Mouse (Mus musculus) CH12.LX (cell line): ENCODE results near the gene Cd101. TPM values are rescaled to one million over a fixed set of nuclear protein-coding genes. Genes with fewer than 3 reads are reported as not detected.

Source experiments
- DNase-seq: peaks from one replicate; pipeline ENCODE4 v3.0.0-alpha.2; 2013; ENCODE audit errors: extremely low read depth
- H3K27ac ChIP-seq: 2 replicates; pipeline ENCODE4 v1.5.1; 2012; ENCODE audit warnings: low read depth, mild to moderate bottlenecking, control low read depth, moderate library complexity; ENCODE audit not compliant: insufficient read depth
- H3K27me3 ChIP-seq: replicated peaks from 2 replicates; pipeline ENCODE3; 2012; ENCODE audit warnings: inconsistent platforms
- H3K36me3 ChIP-seq, 2 experiments: replicated peaks in 1 of 2; 2 replicates each; pipeline versions ENCODE3 to v1.6.1; 2012; ENCODE audit warnings: inconsistent platforms in 1 of 2, low read length in 1 of 2, mild to moderate bottlenecking in 1 of 2, mixed read lengths in 1 of 2, moderate library complexity in 1 of 2; ENCODE audit not compliant: control insufficient read depth in 1 of 2, insufficient read depth in 1 of 2
- H3K4me1 ChIP-seq, 2 experiments: 2 replicates each; pipeline ENCODE4 v1.6.1; 2012; ENCODE audit warnings: inconsistent platforms in 1 of 2, moderate library complexity in 1 of 2; ENCODE audit not compliant: insufficient read depth in 2 of 2, control insufficient read depth in 1 of 2
- H3K4me2 ChIP-seq: 2 replicates; pipeline ENCODE4 v1.6.1; 2012; ENCODE audit warnings: low read depth, mild to moderate bottlenecking, control low read depth; ENCODE audit not compliant: poor library complexity, insufficient read depth, severe bottlenecking
- H3K4me3 ChIP-seq, 3 experiments: fragments of 150-350 bp in 1 of 3; sonication (generic) in 1 of 3; replicated peaks in 1 of 3; 2 replicates each; pipeline versions ENCODE3 to v1.5.1; 2011 to 2012; ENCODE audit warnings: low read depth in 2 of 3, low read length in 2 of 3, mild to moderate bottlenecking in 2 of 3, moderate library complexity in 2 of 3, control low read depth in 1 of 3, improper control_type of control experiment in 1 of 3, inconsistent platforms in 1 of 3, mixed read lengths in 1 of 3; ENCODE audit not compliant: poor library complexity in 1 of 3
- H3K79me2 ChIP-seq: replicated peaks from 2 replicates; pipeline ENCODE4 v1.6.1; 2012; ENCODE audit warnings: mild to moderate bottlenecking, moderate library complexity; ENCODE audit not compliant: control insufficient read depth, poor library complexity, insufficient read depth, severe bottlenecking; ENCODE audit errors: extremely low read depth
- H3K9ac ChIP-seq: 2 replicates; pipeline ENCODE4 v1.6.1; 2012; ENCODE audit warnings: low read depth, mild to moderate bottlenecking, control low read depth, moderate library complexity; ENCODE audit not compliant: insufficient read depth
- H3K9me3 ChIP-seq: replicated peaks from 2 replicates; pipeline ENCODE3; 2012; ENCODE audit warnings: low read length, inconsistent platforms, mixed read lengths
- CTCF ChIP-seq, 2 experiments: IDR thresholded peaks in 1 of 2; conservative IDR thresholded peaks in 1 of 2; 2 replicates each; pipeline ENCODE4 v1.5.1; 2011 to 2012; ENCODE audit warnings: low read depth in 2 of 2, low read length in 2 of 2, improper control_type of control experiment in 1 of 2, inconsistent platforms in 1 of 2, mild to moderate bottlenecking in 1 of 2, moderate library complexity in 1 of 2
- KAT2A ChIP-seq: IDR thresholded peaks from 2 replicates; pipeline ENCODE4 v1.6.1; 2012; ENCODE audit warnings: low read length, improper control_type of control experiment, inconsistent platforms; ENCODE audit not compliant: insufficient replicate concordance
- MAX ChIP-seq: IDR thresholded peaks from 2 replicates; pipeline ENCODE4 v1.6.1; 2011; ENCODE audit warnings: low read length, improper control_type of control experiment
- MXI1 ChIP-seq: IDR thresholded peaks from 2 replicates; pipeline ENCODE4 v1.6.1; 2011; ENCODE audit warnings: mild to moderate bottlenecking, low read depth, low read length, improper control_type of control experiment
- MYC ChIP-seq: IDR thresholded peaks from 2 replicates; pipeline ENCODE4 v1.6.1; 2011; ENCODE audit warnings: low read depth, mild to moderate bottlenecking, improper control_type of control experiment, low read length
- NELFE ChIP-seq: IDR thresholded peaks from 2 replicates; pipeline ENCODE4 v1.6.1; 2011; ENCODE audit warnings: low read depth, low read length, improper control_type of control experiment
- NRF1 ChIP-seq: IDR thresholded peaks from 2 replicates; pipeline ENCODE4 v1.6.1; 2014; ENCODE audit warnings: low read depth, mild to moderate bottlenecking, inconsistent platforms, low read length, improper control_type of control experiment, moderate library complexity
- POLR2AphosphoS2 ChIP-seq: IDR thresholded peaks from 2 replicates; pipeline ENCODE4 v1.6.1; 2011; ENCODE audit warnings: low read depth, low read length, improper control_type of control experiment
- RAD21 ChIP-seq: IDR thresholded peaks from 2 replicates; pipeline ENCODE4 v1.6.1; 2011; ENCODE audit warnings: low read depth, mild to moderate bottlenecking, low read length, improper control_type of control experiment, moderate library complexity
- RCOR1 ChIP-seq: conservative IDR thresholded peaks from 2 replicates; pipeline ENCODE4 v1.6.1; 2012; ENCODE audit warnings: low read depth, mild to moderate bottlenecking, inconsistent platforms, low read length, improper control_type of control experiment
- SIN3A ChIP-seq: IDR thresholded peaks from 2 replicates; pipeline ENCODE4 v1.6.1; 2012; ENCODE audit warnings: low read length, improper control_type of control experiment, inconsistent platforms
- TBP ChIP-seq: conservative IDR thresholded peaks from 2 replicates; pipeline ENCODE4 v1.6.1; 2011; ENCODE audit warnings: low read depth, low read length, improper control_type of control experiment
- dilution Hi-C: fragments of 300-500 bp; cut with MboI; formaldehyde crosslinking; loops from 2 replicates; pipeline ENCODE4 v1.14.3; 2020; ENCODE audit warnings: low sequenced_read_pairs; ENCODE audit not compliant: extremely low pct_unique_long_range_greater_than_20kb, extremely low pct_ligation_motif_present
- in situ Hi-C: fragments of 300-500 bp; cut with MboI; formaldehyde crosslinking; loops from 3 replicates; pipeline ENCODE4 v1.14.3; 2019; ENCODE audit warnings: low sequenced_read_pairs, low pct_ligation_motif_present, low pct_unique_long_range_greater_than_20kb, mixed read lengths
- polyA plus RNA-seq: library from polyadenylated mRNA; unstranded; fragments of >175 nt; gene quantifications from 2 replicates; pipeline ENCODE4 v1.2.1, GENCODE M21; 2012; ENCODE audit warnings: low read depth; ENCODE audit not compliant: insufficient read length
- total RNA-seq, 2 experiments: library from RNA; depleted of rRNA; stranded (reverse); fragments of 300-350 nt in 1 of 2; fragments of >200 nt in 1 of 2; gene quantifications; 2 replicates each; pipeline ENCODE4 v1.2.3; 2012 to 2014

Cd101 gene
- total and polyA plus RNA-seq, 3 experiments, result not detected

DNA sequence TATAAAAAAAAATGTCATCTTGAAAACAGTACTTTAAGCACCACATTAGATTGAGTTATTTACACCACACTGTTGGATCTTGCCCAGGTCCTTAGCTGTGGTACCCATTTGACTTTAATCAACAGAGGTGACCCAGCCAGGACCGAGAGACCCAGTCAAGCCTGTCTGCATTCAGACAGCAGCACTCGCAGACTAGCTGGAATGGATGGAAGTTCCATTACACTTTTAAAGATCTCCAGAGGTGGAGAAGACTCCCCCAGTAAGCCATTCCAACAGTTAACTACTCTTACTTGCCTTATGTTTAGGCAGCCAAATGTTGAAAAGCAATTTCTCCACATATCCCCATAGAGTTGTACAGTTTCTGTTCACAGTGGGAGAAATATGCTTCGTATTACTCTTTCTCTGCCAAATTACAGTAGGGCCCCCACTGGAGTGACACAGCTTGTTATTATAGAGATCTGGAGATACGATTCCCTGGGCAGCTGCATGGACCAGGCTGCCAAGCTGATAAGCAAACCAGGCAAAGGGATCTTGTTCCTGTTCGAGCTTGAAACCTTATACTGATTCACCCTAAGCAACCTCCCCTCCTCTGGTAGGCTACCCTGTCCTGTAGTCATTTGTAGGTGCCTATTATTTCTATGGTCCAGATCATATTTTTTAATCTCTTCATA is 22.1 kb downstream of the Cd101 start:
- no peaks in the 10 kb centered on the region for H3K9me3 ChIP-seq
- H3K4me3 ChIP-seq, result no peak overlapping the region
- H3K9ac ChIP-seq, result no peak overlapping the region
- no peak overlapping the region for H3K4me2 ChIP-seq
- dilution Hi-C loops, result no loop called here
- in situ Hi-C loops, result no loop called here
- H3K27me3 ChIP-seq, result no peaks in the 10 kb centered on the region
- H3K79me2 ChIP-seq, result no peaks in the 10 kb centered on the region
- DNase-seq, result no peak
- TF ChIP-seq RAD21, result no peak
- no peak for TF ChIP-seq MXI1
- TF ChIP-seq KAT2A, result no peak
- no peak for TF ChIP-seq NELFE
- TF ChIP-seq RCOR1, result no peak
- H3K36me3 ChIP-seq, result no peaks in the 10 kb centered on the region
- no peak overlapping the region for H3K27ac ChIP-seq
- peaks cover 8 to 43% of the 10 kb centered on the region in 2 experiments for H3K4me1 ChIP-seq

GRCm38 (mm10) chr3:101005392-101005791 is 24.0 kb downstream of the Cd101 start:
- Histone ChIP-seq H3K9ac (no peak overlapping the region), H3K4me1 (peaks cover 0 to 24% of the 10 kb centered on the region in 2 experiments; a peak in 2 of 4 replicates), H3K27ac (no peak overlapping the region), H3K27me3 (no peaks in the 10 kb centered on the region), H3K36me3 (no peaks in the 10 kb centered on the region)
- no peak for DNase-seq
- dilution Hi-C loops, result no loop called here
- in situ Hi-C loops, result no loop called here
- TF ChIP-seq CTCF (conservative IDR thresholded peaks at IDR 0.05 in 1 of 2, IDR thresholded peaks at IDR 0.05 in 1 of 2; ENCODE audit: low read depth in 2 of 2, low read length in 2 of 2), result no peak
- no peak for TF ChIP-seq KAT2A
- TF ChIP-seq NRF1, result no peak
- TF ChIP-seq, all 38 proteins: peak for 0
- Histone ChIP-seq H3K9me3 (no peaks in the 10 kb centered on the region), H3K79me2 (no peaks in the 10 kb centered on the region), H3K4me3 (no peak overlapping the region), H3K4me2 (no peak overlapping the region)

GRCm38 (mm10) chr3:101003575-101004356 is 25.6 kb downstream of the Cd101 start:
- H3K4me3 ChIP-seq, result no peak overlapping the region
- H3K36me3 ChIP-seq, result no peaks in the 10 kb centered on the region
- no peak for TF ChIP-seq NRF1
- no peak for TF ChIP-seq SIN3A
- no peak for TF ChIP-seq MYC
- TF ChIP-seq POLR2AphosphoS2, result no peak
- 0 out of 4 replicates have a peak, but pooled peaks of 1 of the 2 experiments have one; percentile 12 for TF ChIP-seq CTCF (conservative IDR thresholded peaks at IDR 0.05 in 1 of 2, IDR thresholded peaks at IDR 0.05 in 1 of 2; ENCODE audit: low read depth in 2 of 2, low read length in 2 of 2)
- no peak for TF ChIP-seq TBP
- no peak for TF ChIP-seq MAX
- TF ChIP-seq, all 38 proteins: peak for 1
- no peaks in the 10 kb centered on the region for H3K79me2 ChIP-seq
- no peaks in the 10 kb centered on the region for H3K9me3 ChIP-seq
- no peaks in the 10 kb centered on the region for H3K27me3 ChIP-seq
- dilution Hi-C loops, result no loop called here
- in situ Hi-C loops, result no loop called here
- DNase-seq, result no peak
- no peak overlapping the region for H3K4me2 ChIP-seq
- H3K9ac ChIP-seq, result no peak overlapping the region
- H3K4me1 ChIP-seq, result peaks cover 0 to 25% of the 10 kb centered on the region in 2 experiments; a peak in 2 of 4 replicates
- H3K27ac ChIP-seq, result no peak overlapping the region
